Mouse (Mus musculus): ENCODE data around the gene Cfap45. TPM values are rescaled to one million over a fixed set of nuclear protein-coding genes. Genes with fewer than 3 reads are reported as not detected.

The Cfap45 gene
- polyA plus RNA-seq (2014; fragmentation: Nextera tagmentation; extraction: Ambion mirVana), result 1.0 and 1.1 TPM in 2 replicates

DNA sequence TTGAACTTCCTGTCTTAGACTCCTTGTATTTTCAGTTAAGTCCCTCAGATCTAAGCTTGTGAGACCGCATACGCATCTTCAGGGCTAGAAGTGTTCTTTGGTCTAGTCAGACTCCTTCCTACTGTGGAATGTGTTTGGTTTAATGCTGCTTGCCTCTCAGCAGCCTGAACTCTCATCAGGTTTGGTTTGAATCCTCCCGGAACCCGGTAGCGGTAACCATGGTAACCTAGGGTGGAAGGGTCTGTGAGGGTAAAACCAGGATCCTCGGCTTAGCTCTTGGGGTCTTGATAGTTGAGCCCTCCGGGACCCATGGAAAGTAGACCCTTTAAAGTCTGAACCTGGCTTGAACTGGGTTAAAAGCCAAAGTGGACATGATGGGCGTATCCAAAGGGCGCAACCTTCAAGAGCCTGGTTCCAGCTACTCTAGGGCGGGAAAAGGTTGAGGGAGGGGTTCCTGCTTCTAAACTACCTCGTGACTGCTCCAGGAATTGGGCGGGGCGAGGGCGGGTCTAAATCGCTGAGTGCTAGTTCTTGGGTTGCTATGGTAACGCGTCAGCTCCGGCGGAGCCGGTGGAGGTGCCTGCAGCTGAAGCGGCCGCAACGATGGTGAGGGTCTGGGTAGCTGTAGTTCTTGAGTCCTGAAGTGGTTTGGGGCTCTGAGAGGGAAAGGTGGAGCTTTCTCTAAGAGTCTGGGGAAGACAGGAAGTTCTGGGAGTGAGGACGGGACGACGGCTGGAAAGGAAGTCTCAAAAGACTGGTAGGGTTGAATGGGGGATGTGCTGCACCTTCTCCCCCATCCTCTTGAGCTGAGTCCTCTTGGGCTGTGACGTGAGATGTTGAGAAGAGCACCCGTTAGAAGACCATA, at the start of gene Cfap45:
TSS of gene Cfap45 (plus strand) at position 226 of the 865 bp plus-strand sequence.
- H3K9me3 ChIP-seq (ENCODE audit: control insufficient read depth, low read length), result no peaks in the 10 kb centered on the region
- ATAC-seq (ENCODE audit: low FRiP score) (peak; percentile 93), DNase-seq (ENCODE audit: low spot score, missing footprints) (peak; percentile 98)
- no peak within 1 kb of the TSS for H3K27ac ChIP-seq (ENCODE audit: low read depth, low read length)
- no peaks in the 10 kb centered on the region for H3K36me3 ChIP-seq (ENCODE audit: control insufficient read depth, insufficient read depth, low read length)
- no peak within 1 kb of the TSS for H3K9ac ChIP-seq (ENCODE audit: low read length)
- 2% methylated on average over 28 of the region's 28 CpGs for WGBS
- H3K4me3 ChIP-seq (ENCODE audit: low read depth, low read length), result peak within 1 kb of the TSS; percentile 6; the same call in 1 of the 2 replicates
- H3K27me3 ChIP-seq (ENCODE audit: control insufficient read depth, insufficient read depth, low read length), result no peaks in the 10 kb centered on the region
- H3K4me2 ChIP-seq, result peak within 1 kb of the TSS; percentile 34
- 0 out of 2 replicates have a peak, but pooled peaks cover 5% of the 10 kb centered on the region for H3K4me1 ChIP-seq (ENCODE audit: control insufficient read depth, insufficient read depth, low read length)

DNA sequence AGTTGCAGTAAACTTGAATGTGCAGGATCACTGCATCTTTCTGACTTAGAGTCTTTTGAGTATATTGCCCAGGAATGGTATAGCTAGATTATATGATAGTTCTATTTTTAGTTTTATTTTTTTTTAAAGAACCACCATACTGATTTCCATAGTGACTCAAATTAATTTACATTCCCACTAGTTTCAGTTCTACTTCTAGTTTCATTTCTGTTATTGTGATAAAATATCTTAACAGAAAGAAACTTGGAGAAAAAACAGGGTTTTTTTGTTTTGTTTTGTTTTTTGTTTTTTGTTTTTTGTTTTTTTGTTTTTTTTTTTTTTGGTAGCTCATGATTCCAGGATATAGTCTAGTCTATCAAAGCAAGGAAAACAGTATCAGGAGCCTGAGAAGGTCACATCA, 47.7 kb upstream of the Cfap45 start:
- Histone ChIP-seq H3K4me2 (no peak overlapping the region), H3K27me3 (ENCODE audit: control insufficient read depth, insufficient read depth, low read length) (no peaks in the 10 kb centered on the region), H3K4me1 (ENCODE audit: control insufficient read depth, insufficient read depth, low read length) (no peaks in the 10 kb centered on the region), H3K27ac (ENCODE audit: low read depth, low read length) (no peak overlapping the region), H3K4me3 (ENCODE audit: low read depth, low read length) (no peak overlapping the region), H3K9me3 (ENCODE audit: control insufficient read depth, low read length) (no peaks in the 10 kb centered on the region), H3K9ac (ENCODE audit: low read length) (no peak overlapping the region), H3K36me3 (ENCODE audit: control insufficient read depth, insufficient read depth, low read length) (no peaks in the 10 kb centered on the region)
- DNase-seq (ENCODE audit: low spot score, missing footprints), result no peak
- no peak for ATAC-seq (ENCODE audit: low FRiP score)

DNA sequence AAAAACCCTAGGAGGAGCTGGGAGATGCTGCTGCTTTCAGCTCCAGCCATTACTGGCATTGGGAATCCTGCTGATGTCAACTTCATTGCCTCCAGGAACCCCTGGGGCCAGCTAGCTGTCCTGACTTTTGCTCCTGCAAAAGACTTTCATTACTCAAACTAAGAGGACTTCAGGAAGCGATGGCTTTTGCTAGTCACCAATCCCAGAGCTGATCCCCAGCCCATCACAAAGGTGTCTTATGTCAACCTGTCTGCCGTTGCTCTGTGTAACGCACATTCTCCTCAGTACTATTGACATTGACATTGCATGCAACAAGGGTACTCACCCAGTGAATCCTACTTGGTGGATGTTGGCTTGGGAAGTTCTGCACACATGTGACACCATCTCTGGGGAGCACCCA, 46.4 kb upstream of the Cfap45 start:
- Histone ChIP-seq H3K9me3 (ENCODE audit: control insufficient read depth, low read length) (no peaks in the 10 kb centered on the region), H3K4me3 (ENCODE audit: low read depth, low read length) (no peak overlapping the region), H3K4me1 (ENCODE audit: control insufficient read depth, insufficient read depth, low read length) (no peaks in the 10 kb centered on the region), H3K27me3 (ENCODE audit: control insufficient read depth, insufficient read depth, low read length) (no peaks in the 10 kb centered on the region), H3K4me2 (no peak overlapping the region), H3K36me3 (ENCODE audit: control insufficient read depth, insufficient read depth, low read length) (no peaks in the 10 kb centered on the region), H3K27ac (ENCODE audit: low read depth, low read length) (no peak overlapping the region), H3K9ac (ENCODE audit: low read length) (no peak overlapping the region)
- DNase-seq (ENCODE audit: low spot score, missing footprints), result peak; percentile 57
- WGBS, result 82% methylated on average over 3 of the region's 3 CpGs
- no peak for ATAC-seq (ENCODE audit: low FRiP score)

DNA sequence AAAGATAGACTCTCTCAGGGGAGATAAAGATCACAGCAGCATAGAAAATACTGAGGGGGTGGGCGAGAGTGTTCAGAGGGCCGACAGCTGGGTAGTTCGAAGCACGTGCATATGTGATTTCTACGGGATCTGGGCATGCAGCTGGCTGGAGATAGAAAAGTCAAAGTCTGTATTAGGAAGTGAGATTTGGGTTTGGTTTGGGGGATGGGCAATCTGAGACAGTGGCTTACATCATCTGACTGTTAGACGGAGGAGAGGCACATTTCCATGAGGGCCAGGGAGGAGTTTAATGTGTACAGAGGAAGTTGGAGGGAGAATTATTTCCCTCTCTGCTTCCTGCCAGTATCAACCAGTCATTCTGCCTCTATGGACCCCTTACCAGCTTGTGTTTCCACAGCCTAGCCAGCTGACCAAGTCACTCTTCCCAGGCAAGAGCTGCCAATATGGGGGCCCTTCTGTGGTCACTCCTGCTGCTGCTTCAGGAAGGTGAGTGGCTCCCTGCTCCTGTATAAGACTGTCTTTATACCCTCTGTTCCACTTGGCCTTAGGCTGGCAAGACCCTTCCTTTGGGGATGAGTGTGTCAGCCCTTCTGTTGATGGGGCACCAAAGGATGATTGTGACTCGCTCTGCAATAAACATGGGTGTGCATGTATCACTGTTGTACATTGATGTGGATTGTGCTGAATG, 45.4 kb upstream of the Cfap45 start, which contains the start of gene Slamf9:
TSS of gene Slamf9 (plus strand) at position 305 of the 688 bp plus-strand sequence.
- 76% methylated on average over 7 of the region's 7 CpGs for WGBS
- Histone ChIP-seq H3K4me1 (ENCODE audit: control insufficient read depth, insufficient read depth, low read length) (no peaks in the 10 kb centered on the region), H3K36me3 (ENCODE audit: control insufficient read depth, insufficient read depth, low read length) (no peaks in the 10 kb centered on the region), H3K9ac (ENCODE audit: low read length) (no peak within 1 kb of the TSS), H3K4me2 (no peak within 1 kb of the TSS), H3K4me3 (ENCODE audit: low read depth, low read length) (no peak within 1 kb of the TSS), H3K9me3 (ENCODE audit: control insufficient read depth, low read length) (no peaks in the 10 kb centered on the region), H3K27me3 (ENCODE audit: control insufficient read depth, insufficient read depth, low read length) (no peaks in the 10 kb centered on the region), H3K27ac (ENCODE audit: low read depth, low read length) (no peak within 1 kb of the TSS)
- ATAC-seq (ENCODE audit: low FRiP score), result no peak
- DNase-seq (ENCODE audit: low spot score, missing footprints), result peak; percentile 74

DNA sequence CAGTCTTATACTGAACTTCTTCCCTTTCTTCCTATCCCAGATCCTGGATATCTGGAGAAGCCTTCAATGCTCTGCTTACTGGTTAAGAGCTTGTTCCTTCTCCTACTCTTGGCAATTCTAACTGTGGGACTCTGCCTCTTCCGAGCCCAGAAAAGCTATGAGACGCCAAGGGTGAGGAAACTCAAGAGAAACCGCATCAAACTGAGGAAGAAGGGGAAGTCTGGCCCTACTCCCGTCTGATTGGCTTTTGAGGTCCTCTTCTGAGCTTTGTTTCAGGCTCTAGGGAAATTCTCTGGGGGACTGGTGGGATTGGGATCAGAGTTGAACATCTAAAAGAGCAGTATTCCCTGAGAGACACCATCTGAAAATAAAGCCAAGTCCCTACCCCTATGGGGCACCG, 42.6 kb upstream of the Cfap45 start:
- Histone ChIP-seq H3K9me3 (ENCODE audit: control insufficient read depth, low read length) (no peaks in the 10 kb centered on the region), H3K36me3 (ENCODE audit: control insufficient read depth, insufficient read depth, low read length) (no peaks in the 10 kb centered on the region), H3K27me3 (ENCODE audit: control insufficient read depth, insufficient read depth, low read length) (no peaks in the 10 kb centered on the region), H3K27ac (ENCODE audit: low read depth, low read length) (no peak overlapping the region), H3K9ac (ENCODE audit: low read length) (no peak overlapping the region), H3K4me3 (ENCODE audit: low read depth, low read length) (no peak overlapping the region), H3K4me2 (no peak overlapping the region), H3K4me1 (ENCODE audit: control insufficient read depth, insufficient read depth, low read length) (peaks cover 5% of the 10 kb centered on the region)
- ATAC-seq (ENCODE audit: low FRiP score), result no peak
- DNase-seq (ENCODE audit: low spot score, missing footprints), result no peak
- WGBS, result 81% methylated on average over 5 of the region's 5 CpGs

DNA sequence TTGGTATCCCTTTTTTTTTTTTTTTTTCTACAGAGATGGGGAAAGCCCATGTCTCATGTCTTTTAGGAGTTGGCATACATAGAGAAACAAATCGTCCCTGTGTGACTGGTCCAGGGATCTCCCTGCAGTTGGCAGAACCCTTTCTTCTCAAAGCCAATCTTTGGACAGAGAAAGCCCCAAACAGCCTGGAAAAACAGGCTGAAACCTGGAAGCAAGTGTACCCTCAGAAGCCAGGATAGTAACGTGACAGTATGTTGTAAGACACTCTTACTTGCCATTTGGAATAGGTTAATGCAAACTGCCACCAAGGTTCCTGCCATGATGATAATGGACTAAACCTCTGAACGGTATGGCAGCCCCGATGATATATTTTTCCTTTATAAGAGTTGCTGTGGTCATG, 40.2 kb upstream of the Cfap45 start:
- Histone ChIP-seq H3K4me1 (ENCODE audit: control insufficient read depth, insufficient read depth, low read length) (peaks cover 28% of the 10 kb centered on the region), H3K9me3 (ENCODE audit: control insufficient read depth, low read length) (no peaks in the 10 kb centered on the region), H3K36me3 (ENCODE audit: control insufficient read depth, insufficient read depth, low read length) (peaks cover 5% of the 10 kb centered on the region; the same call in 1 of the 2 replicates), H3K27ac (ENCODE audit: low read depth, low read length) (no peak overlapping the region), H3K4me2 (no peak overlapping the region), H3K4me3 (ENCODE audit: low read depth, low read length) (no peak overlapping the region), H3K27me3 (ENCODE audit: control insufficient read depth, insufficient read depth, low read length) (no peaks in the 10 kb centered on the region), H3K9ac (ENCODE audit: low read length) (no peak overlapping the region)
- peak; percentile 77 for DNase-seq (ENCODE audit: low spot score, missing footprints)
- WGBS, result 91% methylated on average over 4 of the region's 4 CpGs
- ATAC-seq (ENCODE audit: low FRiP score), result no peak

DNA sequence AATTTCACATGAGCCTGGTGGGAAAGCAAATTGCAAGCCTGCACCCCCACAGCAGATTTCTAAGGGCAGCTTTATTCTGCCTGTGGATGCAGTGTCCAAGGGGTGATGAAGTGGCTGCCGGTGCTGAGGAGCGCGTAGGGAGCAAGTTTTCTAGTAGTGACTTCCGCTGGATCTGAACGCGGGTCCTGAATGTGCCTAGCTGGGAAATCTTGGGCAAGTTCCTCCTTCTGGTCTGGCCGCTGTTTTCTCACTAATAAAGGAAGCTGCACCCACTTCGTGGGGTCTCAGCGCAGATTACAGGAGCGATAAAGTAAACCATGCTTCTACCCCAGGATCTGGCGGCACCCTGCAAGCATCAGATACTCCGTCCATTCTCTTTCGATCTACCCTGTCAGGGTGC, 39.5 kb upstream of the Cfap45 start:
- no peaks in the 10 kb centered on the region for H3K27me3 ChIP-seq (ENCODE audit: control insufficient read depth, insufficient read depth, low read length)
- ATAC-seq (ENCODE audit: low FRiP score) (no peak), DNase-seq (ENCODE audit: low spot score, missing footprints) (peak; percentile 83)
- peak overlapping the region; percentile 81 for H3K4me2 ChIP-seq
- H3K27ac ChIP-seq (ENCODE audit: low read depth, low read length), result no peak overlapping the region
- H3K4me1 ChIP-seq (ENCODE audit: control insufficient read depth, insufficient read depth, low read length), result peaks cover 35% of the 10 kb centered on the region
- H3K4me3 ChIP-seq (ENCODE audit: low read depth, low read length), result no peak overlapping the region
- WGBS, result 15% methylated on average over 13 of the region's 13 CpGs
- peaks cover 5% of the 10 kb centered on the region; the same call in 1 of the 2 replicates for H3K36me3 ChIP-seq (ENCODE audit: control insufficient read depth, insufficient read depth, low read length)
- H3K9me3 ChIP-seq (ENCODE audit: control insufficient read depth, low read length), result no peaks in the 10 kb centered on the region
- peak overlapping the region; percentile 63 for H3K9ac ChIP-seq (ENCODE audit: low read length)

DNA sequence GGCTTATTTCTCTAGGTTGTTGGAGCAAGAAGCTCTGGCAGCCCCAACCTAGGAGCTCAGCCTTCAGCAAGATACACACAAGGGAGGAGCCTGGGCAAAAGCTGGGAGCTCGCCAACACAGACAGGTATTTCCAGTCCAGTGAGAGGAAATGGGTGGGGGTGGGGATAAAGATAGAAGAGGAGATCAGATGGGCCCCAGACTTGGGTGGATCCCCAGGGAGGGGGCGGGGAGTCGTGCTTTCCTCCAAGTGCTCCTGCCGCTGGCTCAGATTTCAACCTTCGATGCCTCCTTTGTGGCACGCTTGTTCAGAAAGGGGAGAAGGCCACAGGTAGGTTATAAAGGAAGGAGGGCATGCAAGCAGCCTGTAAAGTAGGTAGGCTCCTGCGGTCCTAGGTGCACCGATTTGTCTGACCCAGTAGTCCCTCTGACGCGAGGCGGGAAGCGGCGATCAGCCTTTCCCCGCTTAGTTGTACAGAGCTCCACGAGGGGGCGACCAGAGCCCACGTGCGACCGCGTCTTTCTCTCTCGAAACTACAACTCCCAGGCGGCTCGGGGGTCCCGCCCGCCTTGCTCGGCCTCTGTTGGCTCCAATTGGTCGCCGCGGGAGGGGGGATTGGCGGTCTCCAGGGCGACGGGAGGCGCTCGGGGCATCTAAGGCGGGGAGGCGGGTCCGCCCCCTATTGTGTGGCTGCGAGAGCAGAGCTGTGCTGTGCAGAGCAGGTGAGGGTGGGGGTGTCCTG, 38.9 kb upstream of the Cfap45 start, which contains the start of gene Igsf9:
TSS of gene Igsf9 (plus strand) at position 249 of the 741 bp plus-strand sequence.
- ATAC-seq (ENCODE audit: low FRiP score) (peak; percentile 92), DNase-seq (ENCODE audit: low spot score, missing footprints) (peak; percentile 98)
- Histone ChIP-seq H3K4me3 (ENCODE audit: low read depth, low read length) (peak within 1 kb of the TSS; percentile 74), H3K27me3 (ENCODE audit: control insufficient read depth, insufficient read depth, low read length) (no peaks in the 10 kb centered on the region), H3K9me3 (ENCODE audit: control insufficient read depth, low read length) (no peaks in the 10 kb centered on the region), H3K4me2 (peak within 1 kb of the TSS; percentile 81), H3K36me3 (ENCODE audit: control insufficient read depth, insufficient read depth, low read length) (peaks cover 5% of the 10 kb centered on the region; the same call in 1 of the 2 replicates), H3K27ac (ENCODE audit: low read depth, low read length) (peak within 1 kb of the TSS; percentile 48; the same call in 1 of the 2 replicates), H3K4me1 (ENCODE audit: control insufficient read depth, insufficient read depth, low read length) (peaks cover 41% of the 10 kb centered on the region), H3K9ac (ENCODE audit: low read length) (peak within 1 kb of the TSS; percentile 83)
- under 1% methylated on average over 38 of the region's 38 CpGs for WGBS
